Mouse (Mus musculus): ENCODE results near the gene Clba1. TPM values are rescaled to one million over a fixed set of nuclear protein-coding genes. Genes with fewer than 3 reads are reported as not detected.

The Clba1 gene
- polyA plus RNA-seq, 1 experiment: 19.1 TPM

DNA sequence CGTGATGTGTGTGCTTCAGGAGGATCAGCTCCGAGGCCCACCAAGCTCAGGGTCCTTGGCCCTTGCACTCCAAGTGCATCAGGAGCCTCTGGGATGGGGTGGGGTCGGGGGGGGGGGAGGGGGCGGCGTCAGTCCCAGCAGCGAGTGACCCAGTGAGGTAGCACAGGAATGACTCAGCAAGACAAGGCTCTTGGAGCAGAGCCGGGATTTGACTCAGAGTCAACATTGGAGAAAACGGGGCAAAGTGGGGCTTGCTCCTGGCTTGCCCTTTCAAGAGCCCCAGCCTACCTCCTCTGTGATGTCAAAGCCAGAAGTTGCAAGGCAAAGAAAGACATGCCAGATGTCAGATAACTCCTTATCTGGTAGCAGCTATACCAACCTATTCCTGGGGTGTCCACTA is 42.4 kb downstream of the Clba1 start:
- Histone ChIP-seq H3K27me3 (replicated peaks; ENCODE audit: control insufficient read depth, insufficient read depth, low read length) (no peaks in the 10 kb centered on the region), H3K4me3 (ENCODE audit: insufficient read depth, low read depth, low read length) (no peak overlapping the region), H3K27ac (ENCODE audit: insufficient read depth, low read depth, low read length) (no peak overlapping the region), H3K36me3 (ENCODE audit: control insufficient read depth, insufficient read depth, low read length) (no peaks in the 10 kb centered on the region), H3K4me1 (ENCODE audit: control insufficient read depth, insufficient read depth, low read length) (no peaks in the 10 kb centered on the region)
- no peak for DNase-seq
- 36% methylated on average over 8 of the region's 8 CpGs for WGBS
- TF ChIP-seq CTCF (conservative IDR thresholded peaks at IDR 0.05; ENCODE audit: insufficient read depth, insufficient read length, low read depth, low read length): no peak
- TF ChIP-seq POLR2A (IDR thresholded peaks at IDR 0.05; ENCODE audit: low read depth, low read length): no peak

DNA sequence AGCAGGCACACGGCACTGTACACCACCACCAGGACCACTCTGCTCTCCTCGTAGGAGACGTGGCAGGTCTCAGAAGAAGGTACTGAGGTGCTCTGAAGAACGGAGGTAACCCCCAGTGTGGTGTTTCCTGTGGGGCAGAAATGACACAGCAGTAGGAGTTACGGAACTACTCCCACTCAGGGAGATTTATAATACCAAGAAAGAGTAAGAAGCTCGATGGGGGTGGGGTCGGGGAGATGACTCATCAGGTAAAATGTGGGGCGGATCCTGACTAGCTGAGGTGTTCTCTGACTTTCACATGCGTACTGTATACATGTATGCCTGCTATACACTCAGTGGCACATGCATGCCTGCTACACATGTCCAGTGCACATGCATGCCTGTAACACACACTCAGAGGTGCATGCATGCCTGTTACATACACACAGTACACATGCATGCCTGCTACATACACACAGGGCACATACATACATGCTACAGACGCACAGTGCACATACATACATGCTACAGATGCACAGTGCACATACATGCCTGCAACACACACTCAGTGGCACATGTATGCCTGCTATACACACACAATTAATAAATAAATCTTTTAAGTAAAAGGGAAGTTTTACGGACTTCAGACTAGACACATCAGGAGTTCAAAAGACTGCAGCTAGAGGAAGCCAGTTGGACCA is 44.5 kb downstream of the Clba1 start:
- Histone ChIP-seq H3K27ac (ENCODE audit: insufficient read depth, low read depth, low read length) (no peak overlapping the region), H3K4me3 (ENCODE audit: insufficient read depth, low read depth, low read length) (no peak overlapping the region), H3K4me1 (ENCODE audit: control insufficient read depth, insufficient read depth, low read length) (no peaks in the 10 kb centered on the region), H3K27me3 (replicated peaks; ENCODE audit: control insufficient read depth, insufficient read depth, low read length) (no peaks in the 10 kb centered on the region), H3K36me3 (ENCODE audit: control insufficient read depth, insufficient read depth, low read length) (no peaks in the 10 kb centered on the region)
- TF ChIP-seq POLR2A (IDR thresholded peaks at IDR 0.05; ENCODE audit: low read depth, low read length) (no peak), CTCF (conservative IDR thresholded peaks at IDR 0.05; ENCODE audit: insufficient read depth, insufficient read length, low read depth, low read length) (no peak)
- DNase-seq: no peak
- 60% methylated on average over 11 of the region's 11 CpGs for WGBS

DNA sequence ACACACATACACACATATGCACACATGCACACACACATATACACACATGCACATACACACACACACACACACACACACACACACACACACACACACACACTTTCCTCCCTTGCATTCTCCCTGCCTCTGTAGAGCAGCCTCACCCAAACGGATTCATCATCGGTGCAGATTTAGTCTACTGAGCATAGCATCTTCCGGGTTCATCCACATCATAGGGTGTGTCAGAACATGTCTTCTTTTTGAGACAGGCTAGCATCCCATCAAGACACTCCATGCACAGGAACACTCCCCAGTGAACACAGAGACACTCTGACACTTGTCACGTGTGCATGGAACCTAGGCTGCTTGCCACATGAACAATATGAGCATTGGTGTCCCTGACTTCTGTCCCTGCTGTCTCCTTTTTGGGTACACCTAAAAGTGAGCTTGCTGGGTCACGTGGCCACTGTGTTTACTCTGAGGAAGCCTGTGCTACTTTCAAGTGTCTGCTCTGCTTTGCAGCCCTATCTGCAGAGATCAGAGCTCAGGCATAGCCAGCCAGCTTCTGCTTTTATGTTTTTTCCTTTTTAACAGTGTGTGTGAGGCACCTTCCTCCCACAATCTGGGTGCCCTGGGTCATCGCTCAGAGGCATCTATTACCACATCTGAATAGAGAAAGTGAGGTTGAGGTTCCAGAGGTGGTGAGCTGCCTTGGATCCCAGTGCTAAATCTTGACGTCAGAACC is 46.0 kb downstream of the Clba1 start:
- H3K4me3 ChIP-seq (ENCODE audit: insufficient read depth, low read depth, low read length): no peak overlapping the region
- 76% methylated on average over 7 of the region's 7 CpGs for WGBS

DNA sequence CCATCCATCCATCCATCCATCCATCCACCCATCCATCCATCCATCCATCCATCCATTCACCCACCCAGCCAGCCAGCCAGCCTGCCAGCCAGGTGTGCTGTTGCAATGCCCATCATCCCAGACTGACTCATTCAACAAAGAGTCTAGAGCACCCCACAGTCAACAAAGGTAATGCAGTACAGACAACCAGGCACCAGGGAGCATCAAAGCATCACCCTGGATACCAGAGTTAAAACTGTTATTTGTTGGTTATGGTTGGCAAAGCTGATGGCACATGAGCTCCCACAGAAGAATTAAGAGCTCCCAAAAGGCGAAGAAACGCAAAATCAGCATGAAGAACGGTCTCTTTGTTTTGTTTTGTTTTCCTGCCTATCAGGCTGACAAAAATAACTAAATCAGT is 47.6 kb downstream of the Clba1 start:
- no peak overlapping the region for H3K27ac ChIP-seq (ENCODE audit: insufficient read depth, low read depth, low read length)
- WGBS: 73% methylated on average over 3 of the region's 3 CpGs
- H3K36me3 ChIP-seq (ENCODE audit: control insufficient read depth, insufficient read depth, low read length): no peaks in the 10 kb centered on the region
- no peaks in the 10 kb centered on the region for H3K4me1 ChIP-seq (ENCODE audit: control insufficient read depth, insufficient read depth, low read length)
- no peak for DNase-seq
- no peaks in the 10 kb centered on the region for H3K27me3 ChIP-seq (replicated peaks; ENCODE audit: control insufficient read depth, insufficient read depth, low read length)
- H3K4me3 ChIP-seq (ENCODE audit: insufficient read depth, low read depth, low read length): no peak overlapping the region
- no peak for TF ChIP-seq POLR2A (IDR thresholded peaks at IDR 0.05; ENCODE audit: low read depth, low read length)

More for the DNA sequence above, 46.0 kb downstream of the Clba1 start:
- H3K27me3 ChIP-seq (replicated peaks; ENCODE audit: control insufficient read depth, insufficient read depth, low read length): no peaks in the 10 kb centered on the region
- no peak overlapping the region for H3K27ac ChIP-seq (ENCODE audit: insufficient read depth, low read depth, low read length)
- H3K4me1 ChIP-seq (ENCODE audit: control insufficient read depth, insufficient read depth, low read length): no peaks in the 10 kb centered on the region
- H3K36me3 ChIP-seq (ENCODE audit: control insufficient read depth, insufficient read depth, low read length): no peaks in the 10 kb centered on the region
- no peak for TF ChIP-seq CTCF (conservative IDR thresholded peaks at IDR 0.05; ENCODE audit: insufficient read depth, insufficient read length, low read depth, low read length)
- no peak for TF ChIP-seq POLR2A (IDR thresholded peaks at IDR 0.05; ENCODE audit: low read depth, low read length)
- no peak for DNase-seq

DNA sequence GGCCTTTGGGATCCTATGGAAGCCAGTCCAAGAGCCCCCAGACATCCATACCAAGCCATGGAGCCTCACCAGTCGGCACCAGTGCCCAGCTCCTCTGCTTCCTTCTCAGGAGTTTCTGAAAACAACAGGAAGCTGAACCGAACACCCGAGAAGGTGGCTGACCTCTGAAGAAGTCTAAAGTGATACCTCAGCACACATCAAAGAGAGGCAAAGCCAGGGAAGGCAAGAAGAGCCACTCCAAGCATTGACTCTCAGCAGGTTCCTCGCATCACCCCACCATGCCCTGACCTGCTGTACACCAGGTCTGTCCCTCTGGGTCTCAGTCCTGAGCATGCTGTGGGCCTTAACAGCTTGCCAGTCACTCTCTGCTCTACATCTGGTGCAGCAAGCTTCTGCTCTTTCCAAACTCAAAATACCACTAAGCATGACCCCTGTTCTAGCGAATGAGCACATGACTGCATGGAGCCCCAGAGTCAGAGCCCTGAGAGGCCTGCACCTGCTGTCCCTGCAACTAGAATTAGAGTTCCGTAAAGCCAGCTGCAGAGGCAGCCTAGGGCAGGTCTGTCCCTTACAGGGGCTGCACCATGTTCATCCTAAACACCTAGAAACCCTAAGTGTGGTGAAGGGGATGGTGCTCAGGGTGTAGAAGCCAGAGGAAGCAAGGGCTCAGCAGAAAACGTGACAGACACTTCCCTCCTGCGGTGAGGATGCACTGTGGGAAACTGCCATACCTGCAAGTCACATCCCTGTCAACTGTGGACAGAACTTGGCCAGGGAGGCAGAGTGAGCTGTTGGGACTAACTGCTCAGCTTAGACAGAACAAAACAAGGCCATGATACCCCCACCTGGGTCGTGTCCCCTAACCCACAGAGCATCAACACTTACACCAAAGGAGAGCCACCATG is 48.5 kb downstream of the Clba1 start:
- Histone ChIP-seq H3K4me3 (ENCODE audit: insufficient read depth, low read depth, low read length) (no peak overlapping the region), H3K27ac (ENCODE audit: insufficient read depth, low read depth, low read length) (no peak overlapping the region), H3K27me3 (replicated peaks; ENCODE audit: control insufficient read depth, insufficient read depth, low read length) (no peaks in the 10 kb centered on the region), H3K36me3 (ENCODE audit: control insufficient read depth, insufficient read depth, low read length) (no peaks in the 10 kb centered on the region), H3K4me1 (ENCODE audit: control insufficient read depth, insufficient read depth, low read length) (no peaks in the 10 kb centered on the region)
- TF ChIP-seq POLR2A (IDR thresholded peaks at IDR 0.05; ENCODE audit: low read depth, low read length) (no peak), CTCF (conservative IDR thresholded peaks at IDR 0.05; ENCODE audit: insufficient read depth, insufficient read length, low read depth, low read length) (no peak)
- DNase-seq: no peak
- 66% methylated on average over 9 of the region's 9 CpGs for WGBS

GRCm38 (mm10) chr12:112858581-112859336 is 50.0 kb downstream of the Clba1 start:
- no peak for TF ChIP-seq POLR2A (IDR thresholded peaks at IDR 0.05; ENCODE audit: low read depth, low read length)
- no peak for TF ChIP-seq CTCF (conservative IDR thresholded peaks at IDR 0.05; ENCODE audit: insufficient read depth, insufficient read length, low read depth, low read length)
- no peaks in the 10 kb centered on the region for H3K4me1 ChIP-seq (ENCODE audit: control insufficient read depth, insufficient read depth, low read length)
- no peak overlapping the region for H3K27ac ChIP-seq (ENCODE audit: insufficient read depth, low read depth, low read length)
- no peaks in the 10 kb centered on the region for H3K36me3 ChIP-seq (ENCODE audit: control insufficient read depth, insufficient read depth, low read length)
- WGBS: 94% methylated on average over 9 of the region's 9 CpGs
- H3K4me3 ChIP-seq (ENCODE audit: insufficient read depth, low read depth, low read length): no peak overlapping the region
- no peak for DNase-seq
- no peaks in the 10 kb centered on the region for H3K27me3 ChIP-seq (replicated peaks; ENCODE audit: control insufficient read depth, insufficient read depth, low read length)
